Mouse (Mus musculus) cerebellum, adult 18-20 months (tissue): ENCODE measurements around the gene Rtl4.

Source experiments
- DNase-seq, 2 experiments: peaks; one replicate each; pipeline ENCODE4 v3.0.0; 2021

Rtl4 gene

DNA sequence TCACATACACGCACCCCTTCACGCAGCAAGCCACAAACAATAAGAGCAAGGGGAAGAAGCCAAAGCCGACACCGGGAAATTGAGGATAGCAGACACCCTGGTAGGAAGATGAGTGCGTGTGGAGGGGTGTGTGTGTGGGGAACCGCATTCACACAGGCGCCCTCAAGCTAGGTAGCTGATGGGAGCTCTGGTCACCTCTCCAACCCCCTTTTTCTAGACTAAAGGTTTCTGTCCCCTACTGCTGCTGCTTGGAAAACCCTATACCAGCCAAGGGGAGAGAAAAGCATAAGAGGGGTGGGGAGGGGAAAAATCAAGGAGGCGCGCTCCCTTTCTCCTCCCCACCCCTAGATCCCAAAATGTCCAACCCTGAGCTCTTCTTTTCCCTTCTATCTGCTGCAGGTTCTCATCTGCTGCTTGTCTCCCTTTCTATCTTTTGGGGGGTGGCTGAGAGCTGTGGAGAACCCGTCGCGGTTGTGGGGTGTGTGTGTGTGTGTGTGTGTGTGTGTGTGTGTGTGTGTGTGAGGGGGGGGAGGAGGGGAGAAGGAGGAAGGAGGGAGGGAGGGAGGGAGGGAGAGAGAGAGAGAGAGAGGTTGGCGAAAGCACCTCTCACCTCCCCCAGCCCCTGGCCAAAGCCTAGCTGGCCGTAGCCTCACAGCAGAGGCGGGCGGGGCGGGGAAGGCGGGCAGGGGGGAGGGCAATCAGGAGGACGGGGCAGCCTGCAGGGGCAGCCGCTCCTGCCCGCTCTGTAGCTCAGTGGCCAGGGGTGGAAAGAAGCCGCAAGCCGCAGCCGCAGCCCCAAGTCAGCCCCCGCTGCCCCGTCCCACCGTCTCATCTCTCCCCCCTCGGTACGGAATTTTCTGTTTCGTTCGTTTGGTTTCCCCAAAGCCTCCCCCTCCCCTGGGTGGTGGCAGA, at the start of gene Rtl4:
Rtl4 (plus strand) TSS at position 701 of the 912 bp plus-strand sequence.
- DNase-seq: peak; percentile 2 to 3

DNA sequence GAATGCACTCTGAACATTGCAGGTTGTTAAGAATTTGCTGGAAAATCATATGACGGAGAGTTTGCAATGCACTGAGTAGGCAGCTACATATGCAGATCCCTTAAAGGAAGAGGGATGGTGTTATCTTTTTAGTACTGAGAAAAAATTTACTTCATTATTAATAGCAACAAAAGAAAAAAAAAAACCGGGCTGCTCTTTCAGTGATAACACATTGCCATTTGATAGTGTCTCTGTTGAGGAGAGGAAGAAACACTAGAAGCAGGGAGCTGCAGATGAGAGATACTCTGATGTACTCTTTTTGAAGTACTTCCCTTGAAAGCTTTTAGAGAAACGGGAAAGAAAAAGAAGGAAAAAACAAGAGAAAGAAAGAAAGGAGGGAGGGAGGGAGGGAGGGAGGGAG, 44.0 kb upstream of the Rtl4 start:
- no peak for DNase-seq

GRCm38 (mm10) chrX:144645394-144645793, 43.3 kb upstream of the Rtl4 start:
- DNase-seq: peak in 1 of 2 experiments; percentile 3

- no peak for DNase-seq
Observed at GRCm38 (mm10) chrX:144652196-144652595, 36.5 kb upstream of the Rtl4 start.

GRCm38 (mm10) chrX:144687742-144688141, 965 bp upstream of the Rtl4 start:
- DNase-seq: peak in 1 of 2 experiments; percentile 2

- DNase-seq: no peak
Observed at GRCm38 (mm10) chrX:144688142-144688206, 733 bp upstream of the Rtl4 start, which contains the start of gene Trpc5. Trpc5 (minus strand) TSS chrX:144688180.

GRCm38 (mm10) chrX:144689119-144689858, 582 bp downstream of the Rtl4 start:
- peak in 1 of 2 experiments; percentile 3 for DNase-seq

- DNase-seq: no peak
Observed at GRCm38 (mm10) chrX:144689859-144690181, 1.1 kb downstream of the Rtl4 start.

GRCm38 (mm10) chrX:144716330-144716729, 27.6 kb downstream of the Rtl4 start:
- DNase-seq: no peak

DNA sequence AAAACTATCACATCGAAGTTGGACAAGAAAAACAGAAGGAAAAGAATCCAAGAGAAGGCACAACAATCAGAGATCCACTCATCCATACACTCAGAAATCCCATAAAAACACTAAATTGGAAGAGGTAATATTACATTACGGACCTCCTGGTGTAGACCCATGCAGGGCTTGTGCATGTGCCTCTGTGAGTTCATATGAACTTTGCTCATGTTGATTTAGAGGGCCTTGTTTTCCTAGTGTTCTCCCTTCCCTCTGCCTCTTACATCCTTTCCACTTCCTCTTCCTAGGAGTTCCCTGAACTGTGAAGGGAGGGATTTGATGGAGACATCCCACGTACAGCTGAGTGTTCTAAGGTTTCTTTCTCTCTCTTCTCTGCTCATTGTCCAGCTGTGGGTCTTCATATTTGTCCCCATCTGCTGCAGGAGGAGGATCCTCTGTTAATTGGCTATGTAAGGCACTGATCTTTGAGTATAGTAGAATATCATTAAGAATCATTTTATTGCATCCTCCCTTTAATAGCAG, 58.9 kb downstream of the Rtl4 start:
- no peak for DNase-seq

- no peak for DNase-seq
Observed at GRCm38 (mm10) chrX:144986980-144987379, 298.3 kb downstream of the Rtl4 start.

GRCm38 (mm10) chrX:145065484-145065913, 376.8 kb downstream of the Rtl4 start:
- DNase-seq: no peak

- no peak for DNase-seq
Observed at GRCm38 (mm10) chrX:145089802-145090201, 401.1 kb downstream of the Rtl4 start.

- DNase-seq: no peak
Observed at GRCm38 (mm10) chrX:145090360-145090759, 401.7 kb downstream of the Rtl4 start.

GRCm38 (mm10) chrX:145090964-145091363, 402.3 kb downstream of the Rtl4 start:
- DNase-seq: no peak
